Mouse (Mus musculus) thymus, adult 2 months (tissue): Measurements from ENCODE around the gene Scarb1.

Experiments
- CTCF ChIP-seq: fragments of 200-500 bp; IDR thresholded peaks from 2 replicates; pipeline ENCODE4 v1.5.1; 2012; ENCODE audit warnings: mild to moderate bottlenecking, control low read depth, low read length, moderate library complexity, borderline replicate concordance; ENCODE audit not compliant: control insufficient read depth, poor library complexity, insufficient read depth; ENCODE audit errors: extremely low read depth
- POLR2A ChIP-seq: fragments of 200-500 bp; IDR thresholded peaks from 2 replicates; pipeline ENCODE4 v1.6.1; 2012; ENCODE audit warnings: mild to moderate bottlenecking, low read length, control low read depth, moderate library complexity; ENCODE audit not compliant: control insufficient read depth, poor library complexity, insufficient read depth; ENCODE audit errors: extremely low read depth

DNA sequence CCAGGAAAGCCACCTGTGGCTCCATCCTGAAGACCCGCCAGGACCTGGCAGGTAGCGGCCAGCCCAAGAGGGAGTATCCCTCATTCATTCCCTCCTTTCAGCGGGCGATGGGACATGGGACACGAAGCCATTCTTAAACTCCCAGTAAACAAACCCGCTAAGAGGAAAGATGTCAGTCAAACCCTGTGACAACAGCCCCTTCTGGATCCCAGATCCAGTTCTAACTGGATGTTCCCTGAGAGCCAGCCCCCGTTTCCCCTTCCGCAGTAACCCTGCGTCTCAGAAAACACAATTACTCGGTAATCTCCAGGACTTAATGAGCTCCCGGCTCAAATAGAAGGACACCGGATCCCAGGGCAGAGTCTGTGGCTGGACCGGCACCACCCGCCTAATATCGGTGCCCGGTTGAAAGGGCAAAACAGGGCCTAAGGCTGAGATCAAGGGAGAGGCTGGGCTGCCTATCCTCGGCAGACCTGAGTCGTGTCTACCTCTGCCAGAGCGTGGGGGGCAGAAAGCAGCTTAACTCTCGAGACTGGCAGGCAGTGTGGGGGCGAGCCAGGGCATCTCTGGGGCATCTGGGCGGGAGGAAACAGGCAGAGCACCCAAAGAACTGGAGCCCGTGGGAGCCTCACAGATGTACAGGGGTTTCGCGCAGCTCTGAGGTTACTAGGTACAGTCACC, 903 bp downstream of the Scarb1 start:
- no peak for TF ChIP-seq POLR2A
- no peak for TF ChIP-seq CTCF
